Mouse (Mus musculus): ENCODE data around the gene Tpcn1.
A peak's percentile ranks its signal among the peaks of the same experiment; 100 is the strongest.

Tpcn1 gene

DNA sequence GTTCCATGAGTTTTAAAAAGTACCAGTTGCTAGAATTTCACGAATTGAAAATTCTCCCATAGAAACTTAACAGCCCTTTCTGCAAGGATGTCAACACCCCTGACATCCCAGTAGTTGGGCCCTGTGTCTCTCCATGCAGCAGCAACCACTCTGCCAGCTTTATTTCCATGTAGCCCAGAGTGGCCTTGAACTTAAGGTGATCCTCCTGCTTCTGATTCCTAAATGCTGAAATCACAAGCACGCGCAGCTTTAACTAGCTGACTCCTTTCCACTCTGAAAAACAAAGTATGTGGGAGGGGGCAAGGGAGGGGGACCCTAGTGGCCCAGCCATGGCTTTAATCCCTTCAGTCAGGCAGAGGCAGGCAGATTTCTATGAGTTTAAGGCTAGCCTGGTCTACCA lies 18.9 kb upstream of the Tpcn1 start:
- no peak for DNase-seq

DNA sequence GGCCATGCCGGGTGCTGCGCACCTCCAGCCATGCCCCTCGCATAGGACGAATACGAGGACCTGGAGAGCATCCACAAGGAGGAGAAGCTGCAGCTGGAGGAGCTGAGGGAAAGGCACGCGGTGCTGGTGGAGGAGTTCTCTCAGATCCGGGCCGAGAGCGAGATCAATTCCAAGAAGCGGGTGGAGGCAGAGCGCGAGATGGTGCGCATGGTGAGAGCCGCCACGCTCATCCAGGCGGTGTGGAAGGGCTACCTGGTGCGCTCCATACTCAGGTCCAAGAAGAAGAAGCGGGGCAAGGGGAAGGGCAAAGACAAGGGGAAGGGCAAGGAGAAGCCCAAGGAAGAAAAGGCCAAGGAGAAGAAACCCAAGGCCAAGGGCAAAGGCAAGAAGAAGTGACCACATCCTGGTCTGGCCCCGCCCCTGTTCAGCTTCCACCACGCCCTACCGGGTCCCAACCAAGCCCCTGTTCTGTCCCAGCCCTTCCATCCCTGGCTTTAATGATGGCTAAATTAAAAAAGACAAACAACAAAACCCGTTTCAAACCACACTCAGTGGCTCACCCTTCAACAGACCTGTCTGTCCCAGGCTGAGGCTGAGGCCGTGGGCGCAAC lies 18.2 kb upstream of the Tpcn1 start:
- no peak for DNase-seq

DNA sequence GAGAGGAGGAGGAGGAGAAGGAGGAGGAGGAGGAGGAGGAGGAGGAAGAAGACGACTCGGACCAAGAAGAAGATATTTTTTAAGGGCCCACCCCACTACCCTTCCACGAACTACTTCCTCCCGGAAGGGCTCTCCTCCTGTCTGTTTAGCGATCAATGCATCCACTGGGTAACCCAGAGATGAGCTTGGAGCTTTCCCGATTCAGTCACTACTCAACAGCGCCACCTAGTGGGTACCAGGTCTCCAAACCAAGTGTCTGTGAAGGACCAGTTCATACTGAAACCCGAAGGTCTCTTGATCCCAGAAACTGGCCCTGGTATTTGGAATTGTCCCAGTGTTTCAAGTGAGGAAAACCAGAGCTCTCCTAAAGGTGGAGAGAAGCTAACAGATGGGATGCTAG lies 17.2 kb upstream of the Tpcn1 start:
- peak; percentile 95 for DNase-seq

DNA sequence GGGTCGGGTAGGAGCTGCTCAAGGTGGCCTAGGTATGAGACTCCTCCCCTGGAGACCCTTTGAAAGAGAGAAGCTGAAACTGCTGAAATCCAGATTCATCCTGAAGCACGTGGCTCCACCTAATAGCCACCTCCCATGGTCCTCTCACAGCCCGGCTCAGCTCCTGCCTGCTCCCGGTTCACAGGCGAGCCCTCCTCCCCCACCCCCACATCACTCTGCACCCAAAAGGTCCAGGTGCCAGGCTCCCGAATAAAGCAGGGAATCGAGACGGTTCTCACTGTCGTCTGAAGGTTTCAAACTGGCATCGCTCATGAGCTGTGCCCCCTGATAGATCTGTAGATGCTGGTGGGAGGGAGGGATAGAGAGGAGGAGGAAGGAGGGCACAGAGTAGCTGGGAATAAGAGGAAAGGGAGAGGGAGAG lies 16.8 kb upstream of the Tpcn1 start:
- DNase-seq, result no peak

DNA sequence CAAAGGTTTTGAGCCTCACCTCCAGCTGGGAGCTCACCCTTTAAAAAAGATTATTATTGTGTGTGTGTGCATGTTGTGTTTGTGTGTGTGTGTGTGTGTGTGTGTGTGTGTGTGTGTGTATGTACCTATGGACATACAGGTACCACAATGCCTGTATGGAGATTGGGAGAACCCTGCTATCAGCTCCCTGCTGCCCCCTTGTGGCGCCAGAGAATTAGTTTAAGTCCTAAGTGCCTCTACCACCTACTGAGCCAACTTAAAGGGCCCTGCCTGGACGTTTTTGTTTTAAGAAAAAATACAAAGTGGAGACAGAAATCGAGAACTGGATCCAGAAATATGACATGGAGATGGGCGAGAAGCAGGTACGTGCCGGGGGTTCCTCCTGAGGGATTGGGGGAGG lies 16.4 kb upstream of the Tpcn1 start:
- DNase-seq, result peak; percentile 89

DNA sequence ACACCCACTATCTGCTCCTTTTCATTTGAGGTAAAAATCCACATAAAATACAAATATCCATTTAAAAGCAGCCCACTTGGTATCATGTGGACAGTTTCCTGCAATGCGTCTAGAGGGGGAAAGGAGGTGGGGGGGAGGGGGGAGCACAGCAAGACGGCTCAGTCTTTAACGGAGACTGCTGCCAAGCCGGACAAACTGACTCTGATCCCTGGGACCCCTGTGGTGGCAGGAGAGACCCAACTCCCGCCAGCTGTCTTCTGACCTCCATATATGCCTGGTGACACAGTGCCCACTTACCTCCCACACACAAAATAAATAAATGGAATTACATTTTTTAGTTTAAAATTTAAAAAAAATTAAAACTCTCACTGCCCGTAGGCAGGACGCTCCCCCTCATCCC lies 15.0 kb upstream of the Tpcn1 start:
- no peak for DNase-seq

DNA sequence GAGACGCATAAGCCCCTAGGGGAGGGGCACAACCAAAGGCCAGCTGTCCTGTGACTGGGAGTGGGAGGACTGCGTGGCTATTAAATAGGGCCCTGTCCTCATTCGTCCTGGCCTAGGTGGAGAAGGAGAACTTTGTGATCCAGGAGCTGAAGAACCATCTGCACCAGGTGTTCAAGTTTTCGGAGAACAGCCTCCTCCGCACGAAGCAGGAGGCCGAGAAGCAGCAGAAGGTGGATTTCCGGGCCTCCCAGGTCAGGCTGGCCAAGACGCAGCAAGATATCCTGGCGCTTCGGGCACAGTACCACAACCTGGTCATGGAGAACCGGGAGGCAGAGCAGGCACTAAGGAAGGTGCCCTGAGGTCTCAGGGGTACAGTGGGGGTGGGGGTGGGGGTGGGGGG lies 13.7 kb upstream of the Tpcn1 start:
- DNase-seq, result no peak

DNA sequence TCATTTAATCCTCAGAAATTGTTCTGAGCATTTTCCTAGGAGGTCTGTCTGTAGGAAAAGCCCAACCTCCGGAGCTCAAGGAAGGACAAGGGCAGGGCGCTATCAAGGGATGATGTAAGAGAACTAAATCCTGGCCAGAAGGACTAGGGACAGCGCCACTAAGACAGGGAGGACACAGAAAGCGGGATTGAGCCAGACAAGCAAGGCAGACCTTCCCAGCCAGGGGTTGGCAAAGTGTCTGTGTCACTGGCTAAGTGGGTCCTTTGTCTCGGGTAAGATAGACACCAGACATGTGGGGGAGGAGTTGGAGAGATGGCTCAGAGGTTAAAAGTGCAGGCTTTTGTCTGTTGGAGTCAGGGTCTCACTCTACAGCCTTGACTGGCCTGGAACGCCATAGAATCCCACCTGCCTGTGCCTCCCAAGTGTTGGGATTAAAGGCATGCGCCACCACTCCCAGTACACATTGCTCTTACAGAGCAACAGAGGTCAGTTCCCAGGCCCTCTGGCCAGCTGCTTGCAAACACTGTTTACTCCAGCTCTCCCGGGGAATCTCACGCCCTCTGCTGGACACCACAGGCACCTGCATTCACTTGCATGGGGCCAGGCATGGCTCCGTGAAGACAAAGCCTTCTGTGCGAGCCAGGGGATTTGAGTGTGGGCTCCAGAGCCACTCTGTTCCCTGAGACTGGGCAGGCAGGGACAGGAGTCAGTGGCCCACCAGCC lies 12.6 kb upstream of the Tpcn1 start:
- no peak for DNase-seq

DNA sequence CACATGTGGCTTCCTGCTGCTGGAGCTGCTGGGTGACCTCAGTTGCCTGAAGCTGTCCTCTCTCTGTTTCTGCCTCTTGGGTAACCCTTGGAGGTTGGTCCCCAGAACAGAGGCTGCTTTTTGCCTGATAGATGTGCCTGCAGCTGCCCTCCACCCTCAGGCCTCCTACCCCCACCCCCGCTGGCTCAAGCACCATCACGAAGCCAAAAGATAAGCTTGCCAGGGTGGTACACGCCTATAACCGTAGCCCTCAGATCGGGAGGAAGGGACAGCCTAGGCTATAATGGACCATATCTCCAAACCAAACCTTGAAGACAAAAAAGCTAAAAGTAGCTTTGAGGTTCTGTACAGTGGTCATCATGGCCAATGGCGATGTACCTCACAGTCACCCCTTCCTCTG lies 11.2 kb upstream of the Tpcn1 start:
- DNase-seq, result no peak

DNA sequence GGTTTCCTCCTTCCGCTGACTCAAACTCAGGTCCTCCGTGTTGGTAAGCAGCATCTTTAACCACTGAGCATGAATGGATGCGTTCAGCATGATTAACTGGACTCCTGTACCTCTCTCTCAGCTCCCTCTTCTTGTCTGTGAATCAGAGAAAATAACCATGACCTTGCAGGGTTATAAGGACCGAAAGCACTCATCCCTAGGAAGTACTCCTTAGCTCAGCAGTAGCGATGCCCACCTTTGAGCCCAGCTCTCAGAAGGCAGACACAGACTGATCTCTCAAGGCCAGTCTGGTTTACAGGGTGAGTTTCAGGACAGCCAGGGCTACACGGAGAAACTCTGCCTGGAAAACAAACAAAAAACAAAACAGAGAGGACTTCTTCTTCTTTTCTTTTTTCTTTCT lies 6.0 kb upstream of the Tpcn1 start:
- no peak for DNase-seq

DNA sequence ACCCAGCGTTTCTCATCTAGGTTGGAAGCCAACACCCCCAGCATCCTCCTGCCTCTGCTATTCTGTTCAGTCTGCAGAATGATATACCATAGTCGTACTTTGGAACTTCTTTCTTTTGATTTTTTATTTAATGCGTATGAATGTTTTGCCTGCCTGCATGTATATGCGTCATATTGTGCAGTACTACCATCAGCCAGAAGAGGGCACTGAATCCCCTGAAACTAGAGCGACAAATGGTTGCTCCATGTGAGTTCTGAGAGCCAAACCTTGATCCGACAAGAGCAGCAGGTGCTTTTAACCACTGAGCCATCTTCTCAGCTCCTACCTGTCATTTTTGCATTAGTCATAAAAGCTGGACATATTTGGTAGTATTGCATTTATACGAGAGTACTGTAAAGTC lies 3.7 kb upstream of the Tpcn1 start:
- DNase-seq, result no peak

DNA sequence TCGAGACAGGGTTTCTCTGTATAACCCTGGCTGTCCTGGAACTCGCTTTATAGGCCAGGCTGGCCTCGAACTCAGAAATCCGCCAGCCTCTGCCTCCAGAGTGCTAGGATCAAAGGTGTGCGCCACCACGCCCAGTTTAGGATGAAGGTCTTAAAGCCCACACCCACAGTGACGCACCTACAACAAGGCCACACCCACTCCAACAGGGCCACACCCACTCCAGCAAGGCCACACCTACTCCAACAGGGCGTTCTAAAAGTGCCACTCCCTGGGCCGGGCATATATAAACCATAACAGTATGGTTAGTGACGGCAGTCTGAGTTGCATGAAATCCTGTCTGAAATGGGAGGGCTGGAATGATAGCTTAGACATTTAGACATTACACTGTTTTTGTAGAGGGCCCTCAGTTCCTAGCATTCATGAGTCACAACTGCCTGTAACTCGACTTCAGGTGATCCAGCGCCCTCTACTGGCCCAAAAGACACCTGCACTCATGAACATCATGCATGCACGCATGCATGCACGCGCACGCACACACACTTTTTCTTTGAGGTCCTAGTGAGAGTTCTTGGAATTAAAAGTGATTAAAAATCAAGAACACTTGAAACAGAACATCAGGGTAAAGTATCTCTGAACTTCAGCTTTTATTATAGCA lies 2.0 kb upstream of the Tpcn1 start:
- DNase-seq, result no peak

DNA sequence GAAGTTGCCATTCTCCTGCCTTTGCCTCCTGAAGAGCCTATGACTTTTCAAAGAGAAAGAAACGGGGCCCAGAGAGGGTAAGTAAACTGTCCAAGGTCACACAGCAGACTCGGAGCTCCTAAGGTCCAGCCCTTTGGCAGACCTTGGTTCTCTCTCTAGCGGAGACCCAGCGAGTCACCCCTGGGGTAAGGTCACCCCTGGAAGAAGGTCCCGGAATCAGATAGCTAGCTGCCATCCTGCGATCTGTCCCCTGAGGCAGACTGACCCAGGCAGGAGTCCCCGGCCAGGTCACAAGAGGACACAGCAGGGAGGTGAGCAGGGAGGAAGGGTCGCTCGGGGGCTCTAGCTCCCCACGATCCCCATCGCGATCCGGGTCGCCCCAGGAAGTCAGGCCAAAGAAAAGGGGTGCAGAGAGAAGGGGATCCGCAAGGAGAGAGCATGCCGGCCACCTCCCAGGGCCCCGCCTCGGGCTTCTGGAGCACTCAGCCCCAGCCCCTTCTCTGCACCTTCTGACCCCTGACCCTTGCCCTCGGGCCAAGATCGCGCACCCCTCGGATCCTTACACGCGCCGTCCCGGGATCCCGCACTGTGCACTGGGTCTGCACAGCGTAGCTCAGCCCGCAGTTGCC lies 419 bp downstream of the Tpcn1 start:
- no peak for DNase-seq

DNA sequence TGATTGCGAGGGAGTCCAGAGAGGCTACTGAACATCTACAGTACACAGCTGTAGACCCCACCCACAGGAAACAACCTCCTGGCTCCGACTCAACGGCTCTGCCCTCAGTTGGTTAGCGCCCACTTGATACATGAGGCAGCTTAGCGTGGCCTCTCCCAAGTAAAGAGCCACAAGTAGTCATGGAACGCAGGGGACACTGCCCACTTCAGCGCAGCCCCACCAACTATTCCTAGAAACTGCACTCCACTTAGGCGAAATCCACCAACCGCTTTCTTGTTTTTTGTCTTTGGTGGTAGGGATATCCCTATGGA lies 902 bp downstream of the Tpcn1 start:
- peak; percentile 65 for DNase-seq

DNA sequence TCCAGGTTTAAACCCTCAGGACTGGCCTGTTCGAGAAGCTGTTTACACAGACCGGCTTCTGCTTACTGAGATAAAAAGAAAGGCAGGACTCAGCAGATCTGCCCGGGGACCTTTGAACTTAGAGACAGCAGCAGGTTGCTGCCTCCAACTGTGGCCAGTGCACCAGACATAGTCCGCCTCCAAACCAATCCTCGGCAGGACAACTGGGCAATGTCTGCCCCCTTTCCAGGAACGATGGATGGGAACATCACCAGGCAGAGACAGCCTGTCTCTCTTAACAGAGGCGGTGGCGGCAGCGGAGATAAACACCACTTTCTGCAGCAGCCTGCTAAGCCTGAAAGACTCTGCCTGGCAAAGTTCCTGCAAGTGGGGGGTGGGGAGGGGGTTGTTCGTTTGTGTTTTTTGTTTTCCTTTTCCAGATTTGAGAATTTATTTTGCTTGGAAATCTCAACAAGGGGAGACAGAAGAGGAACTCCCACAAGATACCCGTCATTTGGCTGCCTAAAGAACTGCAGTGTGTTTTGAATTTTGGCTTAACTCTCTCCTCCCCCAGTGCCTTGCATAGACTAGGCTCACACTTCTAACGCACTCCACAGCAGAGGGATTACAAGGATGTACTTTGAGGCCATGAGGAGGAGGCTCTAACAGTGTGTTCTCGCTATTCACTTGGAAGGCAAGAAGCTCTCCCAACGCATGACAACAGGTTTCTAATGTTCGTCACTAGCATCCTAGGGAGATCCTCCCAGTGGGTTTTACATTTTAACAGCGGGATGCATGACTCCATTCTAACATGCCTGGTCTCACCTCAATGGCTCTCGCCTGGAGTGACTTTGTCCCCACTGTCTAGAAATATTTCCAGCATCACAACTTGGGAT lies 1.5 kb downstream of the Tpcn1 start:
- DNase-seq, result peak; percentile 55

DNA sequence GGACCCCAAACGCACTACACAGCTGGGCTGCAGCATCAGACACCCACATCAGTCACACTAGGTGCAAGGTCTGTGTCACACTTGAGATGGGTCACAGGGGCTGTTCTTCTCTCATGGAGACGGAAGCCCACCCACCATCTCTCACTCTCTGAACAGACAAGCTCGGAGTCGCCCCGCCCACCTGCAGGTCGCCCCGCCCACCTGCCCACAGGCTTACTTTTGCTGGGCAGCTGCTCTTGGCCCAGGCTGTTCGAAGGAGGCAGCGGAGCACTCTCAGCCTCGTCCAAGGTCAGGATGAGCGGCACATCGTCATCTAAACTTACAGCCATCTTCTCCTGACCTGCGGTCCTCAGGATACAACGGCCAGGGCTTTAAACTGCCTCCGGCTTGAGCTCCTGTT lies 3.5 kb downstream of the Tpcn1 start:
- no peak for DNase-seq

DNA sequence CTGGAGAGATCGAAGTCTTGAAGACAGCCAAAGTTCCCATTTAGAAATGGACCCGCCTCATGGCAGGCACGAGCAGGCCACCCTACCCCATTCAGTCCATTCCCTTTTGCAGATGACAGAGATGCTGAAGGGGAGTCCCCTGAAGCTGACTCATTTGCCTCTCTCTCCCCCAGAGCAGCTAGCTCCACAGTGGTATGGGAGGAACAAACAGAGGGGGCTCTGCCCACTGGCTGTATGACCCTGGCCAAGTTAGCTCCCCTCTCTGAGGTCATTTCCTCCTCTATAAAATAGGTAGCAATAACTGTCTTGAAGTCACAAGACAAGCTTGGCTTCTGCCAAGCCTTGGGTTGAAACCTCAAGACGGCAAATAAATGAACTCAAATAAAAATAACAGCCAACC lies 5.0 kb downstream of the Tpcn1 start:
- DNase-seq, result no peak

DNA sequence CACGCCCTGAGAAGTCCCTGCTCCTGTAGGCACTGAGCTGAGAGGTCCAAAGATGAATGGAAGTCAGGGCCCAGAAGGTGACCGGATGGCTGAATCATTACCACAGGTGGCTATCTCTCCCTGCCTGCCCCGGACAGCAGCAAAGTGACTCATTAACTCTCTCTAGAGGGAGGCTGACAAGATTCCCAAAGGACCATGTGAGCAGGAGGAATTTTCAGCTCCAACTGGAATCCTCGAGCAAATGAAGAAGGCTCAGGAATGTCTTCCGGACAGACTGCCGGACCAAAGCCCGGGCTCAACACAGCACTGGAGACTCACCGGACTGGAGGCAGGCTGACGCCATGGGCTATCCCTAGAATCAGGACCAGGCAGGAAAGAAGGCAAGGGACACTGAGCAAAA lies 6.5 kb downstream of the Tpcn1 start:
- no peak for DNase-seq

DNA sequence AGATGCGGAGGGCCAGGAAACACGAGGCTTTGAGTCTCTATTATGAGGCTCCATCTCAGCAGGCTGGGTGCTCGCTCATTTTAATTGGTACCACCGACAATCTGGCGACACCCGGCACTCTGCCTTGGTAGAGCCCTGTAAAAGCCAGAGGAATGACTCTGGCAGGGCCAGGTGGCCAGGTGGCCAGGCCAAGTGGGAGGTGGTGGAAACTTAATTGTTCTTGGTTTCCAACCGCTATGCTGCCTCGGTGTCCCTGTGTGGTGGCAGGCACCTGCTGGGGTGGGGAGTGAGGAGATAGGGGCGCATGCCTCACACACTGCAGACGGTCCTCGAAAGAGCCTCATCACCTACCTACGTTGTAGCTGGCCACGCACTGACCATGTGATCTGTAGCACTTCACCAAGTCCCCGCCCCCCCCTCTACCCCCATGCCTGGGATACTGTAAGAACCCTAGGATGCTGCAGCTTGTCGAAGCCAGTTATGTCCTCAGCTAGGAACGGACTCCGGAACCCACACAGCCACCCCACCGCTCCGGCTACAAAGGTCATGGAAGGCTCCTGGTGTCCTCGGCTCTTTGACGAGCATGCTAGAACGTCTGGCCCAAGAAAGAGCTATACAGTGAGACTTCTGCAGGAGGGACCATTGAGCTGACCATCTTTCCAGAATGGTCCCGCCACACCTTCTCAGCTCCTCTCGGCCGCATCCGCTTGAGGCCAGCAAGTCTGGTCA lies 8.4 kb downstream of the Tpcn1 start:
- DNase-seq, result no peak

DNA sequence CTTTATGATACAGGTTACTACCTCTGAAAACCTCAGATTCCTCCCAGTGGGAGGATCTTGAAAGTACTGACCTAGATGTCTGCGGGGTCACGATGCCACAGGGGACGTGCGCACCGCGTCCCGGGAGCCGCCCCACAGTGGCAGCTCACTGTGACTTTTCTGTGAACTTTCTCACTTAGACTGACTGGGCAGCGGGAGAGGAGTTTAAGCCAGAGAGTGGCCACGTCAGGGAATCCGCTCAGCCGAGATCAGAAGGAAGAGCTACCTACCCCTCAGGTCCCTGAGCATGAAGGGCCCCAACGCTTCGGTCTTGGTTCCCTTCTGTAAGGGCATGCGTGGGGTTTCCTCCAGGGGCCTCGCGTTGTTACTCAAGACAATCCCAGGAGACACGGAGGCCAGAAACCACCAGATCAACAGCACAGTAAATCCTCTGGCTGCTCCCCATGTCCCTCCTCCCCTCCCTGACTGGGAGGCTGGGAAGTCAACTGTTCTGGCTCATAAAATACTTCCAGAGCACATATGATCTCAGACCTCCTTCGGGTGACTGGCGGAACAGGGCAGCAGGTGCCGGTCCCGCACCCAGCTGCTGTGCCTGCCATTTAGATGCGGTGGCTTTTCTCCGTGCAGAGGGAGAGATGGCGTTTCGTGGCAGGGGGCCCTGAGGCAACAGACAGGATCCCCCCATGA lies 9.1 kb downstream of the Tpcn1 start:
- no peak for DNase-seq

DNA sequence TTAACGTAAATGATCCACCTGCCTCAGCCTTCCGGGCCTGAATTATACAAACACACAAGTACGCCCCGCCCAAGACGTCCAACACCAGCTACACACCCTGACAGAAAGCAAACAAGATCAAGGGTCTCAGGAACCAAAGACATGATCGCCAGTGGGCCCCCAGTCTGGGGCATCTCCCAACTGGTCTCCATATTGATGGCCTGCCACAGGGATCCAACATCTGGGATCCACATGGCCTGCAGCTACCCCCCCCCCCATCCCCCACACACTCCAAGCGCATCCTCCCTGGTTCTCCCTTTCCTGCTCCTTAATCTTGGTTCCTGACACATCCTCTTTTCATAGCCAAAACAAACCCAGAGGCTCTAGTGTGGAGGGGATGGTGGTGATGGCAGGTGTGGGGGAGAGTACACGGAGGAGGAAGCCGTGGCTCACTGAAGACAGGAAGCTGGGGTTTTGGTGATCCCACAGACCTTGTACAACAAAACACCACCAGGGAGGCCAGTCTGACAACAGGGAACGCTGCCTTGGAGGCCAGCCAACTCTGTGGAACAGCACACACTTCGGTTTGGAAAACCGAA lies 9.9 kb downstream of the Tpcn1 start:
- DNase-seq, result peak; percentile 67
